Mouse (Mus musculus) bone marrow, adult 2 months (tissue): ENCODE data around the gene Hoxc12. TPM values are rescaled to one million over a fixed set of nuclear protein-coding genes. Genes with fewer than 3 reads are reported as not detected.

Experiments used
- H3K27ac ChIP-seq: fragments of 200-500 bp; 2 replicates; pipeline ENCODE4 v1.5.1; 2012; ENCODE audit warnings: low read depth, mild to moderate bottlenecking, control low read depth, inconsistent platforms, low read length; ENCODE audit not compliant: control insufficient read depth, poor library complexity, insufficient read depth
- H3K4me1 ChIP-seq: fragments of 200-500 bp; 2 replicates; pipeline ENCODE4 v1.6.1; 2011; ENCODE audit warnings: low read length; ENCODE audit not compliant: control insufficient read depth, insufficient read depth
- H3K4me3 ChIP-seq: fragments of 200-500 bp; replicated peaks from 2 replicates; pipeline ENCODE3; 2011; ENCODE audit warnings: mild to moderate bottlenecking, low read depth, low read length, control low read depth; ENCODE audit not compliant: control insufficient read depth
- CTCF ChIP-seq: fragments of 200-500 bp; IDR thresholded peaks from 2 replicates; pipeline ENCODE4 v1.5.1; 2011; ENCODE audit warnings: low read length, control low read depth; ENCODE audit not compliant: control insufficient read depth, insufficient read depth
- POLR2A ChIP-seq: fragments of 200-500 bp; IDR thresholded peaks from 2 replicates; pipeline ENCODE4 v1.6.1; 2011; ENCODE audit warnings: low read depth, mild to moderate bottlenecking, control low read depth, low read length, borderline replicate concordance; ENCODE audit not compliant: control insufficient read depth
- WGBS: fragments of 180-500 bp; shearing (Covaris S2); methylation state at CpG from one replicate; pipeline ENCODE4 v1.1.7; 2018; 5-methylcytosine and 5-hydroxymethylcytosine counted together
- polyA plus RNA-seq: library from polyadenylated mRNA; stranded (reverse); fragments of >200 nt; gene quantifications from 2 replicates; pipeline ENCODE4 v1.2.4, GENCODE M21; 2011; ENCODE audit warnings: low replicate concordance; ENCODE audit not compliant: missing spikeins, insufficient read depth, insufficient read length

Gene Hoxc12
- polyA plus RNA-seq, 1 experiment = not detected

GRCm38 (mm10) chr15:102980352-102980751 lies 43.8 kb downstream of the Hoxc12 start:
- TF ChIP-seq CTCF = no peak
- TF ChIP-seq POLR2A = no peak
- H3K4me3 ChIP-seq = no peak overlapping the region
- H3K4me1 ChIP-seq = no peaks in the 10 kb centered on the region
- H3K27ac ChIP-seq = no peak overlapping the region
- 14% methylated on average over 11 of the region's 11 CpGs for WGBS

- Histone ChIP-seq H3K4me1 (no peaks in the 10 kb centered on the region), H3K4me3 (no peak overlapping the region), H3K27ac (no peak overlapping the region)
- TF ChIP-seq CTCF = no peak
- no peak for TF ChIP-seq POLR2A
- WGBS = 5% methylated on average over 14 of the region's 14 CpGs
Observed at GRCm38 (mm10) chr15:102980912-102981311, 44.4 kb downstream of the Hoxc12 start.

GRCm38 (mm10) chr15:102981379-102982288 lies 45.1 kb downstream of the Hoxc12 start:
- WGBS = 3% methylated on average over 88 of the region's 88 CpGs
- no peak for TF ChIP-seq CTCF
- peak; percentile 9; the same call in 1 of the 2 replicates for TF ChIP-seq POLR2A
- H3K4me1 ChIP-seq = no peaks in the 10 kb centered on the region
- no peak overlapping the region for H3K4me3 ChIP-seq
- no peak overlapping the region for H3K27ac ChIP-seq

- Histone ChIP-seq H3K4me3 (no peak overlapping the region), H3K4me1 (no peaks in the 10 kb centered on the region), H3K27ac (no peak overlapping the region)
- no peak for TF ChIP-seq POLR2A
- WGBS = 15% methylated on average over 12 of the region's 12 CpGs
Observed at GRCm38 (mm10) chr15:102983716-102984115, 47.2 kb downstream of the Hoxc12 start.

- TF ChIP-seq CTCF = no peak
- TF ChIP-seq POLR2A = no peak
- 30% methylated on average over 10 of the region's 10 CpGs for WGBS
- H3K4me3 ChIP-seq = no peak overlapping the region
- no peak overlapping the region for H3K27ac ChIP-seq
- no peaks in the 10 kb centered on the region for H3K4me1 ChIP-seq
Observed at GRCm38 (mm10) chr15:102984521-102984920, 48.0 kb downstream of the Hoxc12 start.

- WGBS = 32% methylated on average over 3 of the region's 3 CpGs
- TF ChIP-seq POLR2A (no peak), CTCF (no peak)
- Histone ChIP-seq H3K4me3 (no peak overlapping the region), H3K4me1 (no peaks in the 10 kb centered on the region), H3K27ac (no peak overlapping the region)
Observed at GRCm38 (mm10) chr15:102984925-102985324, 48.4 kb downstream of the Hoxc12 start.

GRCm38 (mm10) chr15:102987124-102987833 lies 50.7 kb downstream of the Hoxc12 start:
- TF ChIP-seq CTCF (peak; percentile 93), POLR2A (no peak)
- no peaks in the 10 kb centered on the region for H3K4me1 ChIP-seq
- no peak overlapping the region for H3K27ac ChIP-seq
- 7% methylated on average over 21 of the region's 21 CpGs for WGBS
- no peak overlapping the region for H3K4me3 ChIP-seq

- WGBS = 47% methylated on average over 5 of the region's 5 CpGs
Observed at GRCm38 (mm10) chr15:102988078-102988477, 51.5 kb downstream of the Hoxc12 start.

More at GRCm38 (mm10) chr15:102988078-102988477, 51.5 kb downstream of the Hoxc12 start:
- Histone ChIP-seq H3K27ac (no peak overlapping the region), H3K4me1 (no peaks in the 10 kb centered on the region), H3K4me3 (no peak overlapping the region)
- no peak for TF ChIP-seq CTCF
- TF ChIP-seq POLR2A = no peak

Other genes with a start within 250 kb of the Hoxc12 start
- 24.4 and 28.0 TPM in 2 replicates for gene Calcoco1, start 214.6 kb upstream of the Hoxc12 start, polyA plus RNA-seq
- not detected in 2 replicates for gene Hoxc13, start 15.7 kb upstream of the Hoxc12 start, polyA plus RNA-seq
- not detected in 2 replicates for gene Hoxc11, start 17.7 kb downstream of the Hoxc12 start, polyA plus RNA-seq
- gene Hoxc10, start 30.0 kb downstream of the Hoxc12 start, polyA plus RNA-seq = 1.3 and 1.5 TPM in 2 replicates
- gene Hoxc5, start 30.7 kb downstream of the Hoxc12 start, polyA plus RNA-seq = 0.80 TPM in 1 of 2 replicates, not detected in the other
- 0.68 TPM in 1 of 2 replicates, not detected in the other for gene Hoxc9, start 39.7 kb downstream of the Hoxc12 start, polyA plus RNA-seq
- 1.2 and 2.6 TPM in 2 replicates for gene Hoxc8, start 53.9 kb downstream of the Hoxc12 start, polyA plus RNA-seq
- gene Hoxc6, start 61.5 kb downstream of the Hoxc12 start, polyA plus RNA-seq = 2.4 and 2.6 TPM in 2 replicates
- gene Hoxc4, start 82.2 kb downstream of the Hoxc12 start, polyA plus RNA-seq = 1.1 and 1.5 TPM in 2 replicates
- gene Smug1, start 230.3 kb downstream of the Hoxc12 start, polyA plus RNA-seq = 3.0 and 3.9 TPM in 2 replicates